Mouse (Mus musculus) granulocyte monocyte progenitor cell, adult 5-6 weeks (primary cell): ENCODE results near the gene Tas2r134. TPM values are rescaled to one million over a fixed set of nuclear protein-coding genes. Genes with fewer than 3 reads are reported as not detected.

Source experiments
- ATAC-seq: replicated peaks from 2 replicates; pipeline ENCODE4 v1.8.0; 2016; ENCODE audit warnings: mild to moderate bottlenecking, moderate TSS enrichment, inconsistent platforms; ENCODE audit not compliant: poor library complexity, severe bottlenecking
- total RNA-seq, 2 experiments: library from RNA; stranded (forward) in 1 of 2; stranded (reverse) in 1 of 2; fragments of 200-712, 200-1000 nt in 1 of 2; fragments of >200 nt in 1 of 2; fragmentation: Nextera tagmentation in 1 of 2; gene quantifications; 2 replicates each; pipeline ENCODE4 v1.2.3; 2014 to 2017

Tas2r134 gene
- total RNA-seq (2014; fragmentation: Nextera tagmentation) (not detected in 2 replicates), total RNA-seq (2017) (not detected in 2 replicates)

DNA sequence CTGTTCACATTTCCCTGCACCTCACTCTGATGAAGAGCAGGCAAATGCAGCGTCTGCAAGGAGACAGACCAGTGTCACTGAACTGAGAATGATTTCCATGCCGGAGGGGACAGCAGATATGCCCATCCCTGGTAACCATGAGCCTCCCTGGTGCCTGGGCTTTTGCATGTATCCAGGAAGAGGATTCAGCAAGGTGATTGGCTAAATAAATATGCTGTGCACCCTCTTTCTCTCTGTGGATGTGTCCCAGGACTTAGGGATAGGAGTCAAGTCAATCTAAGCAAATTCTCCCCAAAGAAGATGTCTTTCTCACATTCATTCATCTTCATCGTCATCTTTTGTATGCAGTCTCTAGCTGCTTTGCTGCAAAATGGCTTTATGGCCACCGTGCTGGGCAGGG is at the start of gene Tas2r134:
TSS of gene Tas2r134 (plus strand) at position 301 of the 400 bp plus-strand sequence.
- no peak for ATAC-seq

GRCm38 (mm10) chr2:51579767-51580166 is 47.5 kb upstream of the Tas2r134 start:
- peak; percentile 73 for ATAC-seq

- ATAC-seq = no peak
Measured at GRCm38 (mm10) chr2:51584050-51585046, 43.0 kb upstream of the Tas2r134 start.

- peak; percentile 87 for ATAC-seq
Measured at GRCm38 (mm10) chr2:51588336-51588735, 39.0 kb upstream of the Tas2r134 start.

DNA sequence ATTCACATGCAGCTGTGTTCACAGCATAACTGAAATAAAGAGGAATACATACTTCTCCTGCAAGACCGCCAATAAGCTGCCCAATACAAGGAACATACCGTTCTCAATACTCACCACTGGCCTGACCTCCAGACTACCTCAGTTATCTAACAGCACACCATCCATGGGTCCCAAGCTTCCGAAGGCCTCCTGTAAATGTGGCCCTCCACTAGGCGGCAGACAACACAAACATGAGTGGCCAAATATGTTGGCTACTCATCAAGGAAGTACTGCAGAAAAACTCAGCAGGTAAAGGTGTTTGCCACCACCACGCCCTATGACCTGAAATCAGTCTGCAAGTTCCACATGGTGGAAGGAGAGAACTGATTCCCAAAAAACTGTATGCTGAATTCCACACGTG is 38.4 kb upstream of the Tas2r134 start:
- no peak for ATAC-seq

- ATAC-seq = peak; percentile 60
Measured at GRCm38 (mm10) chr2:51589627-51590026, 37.7 kb upstream of the Tas2r134 start.

DNA sequence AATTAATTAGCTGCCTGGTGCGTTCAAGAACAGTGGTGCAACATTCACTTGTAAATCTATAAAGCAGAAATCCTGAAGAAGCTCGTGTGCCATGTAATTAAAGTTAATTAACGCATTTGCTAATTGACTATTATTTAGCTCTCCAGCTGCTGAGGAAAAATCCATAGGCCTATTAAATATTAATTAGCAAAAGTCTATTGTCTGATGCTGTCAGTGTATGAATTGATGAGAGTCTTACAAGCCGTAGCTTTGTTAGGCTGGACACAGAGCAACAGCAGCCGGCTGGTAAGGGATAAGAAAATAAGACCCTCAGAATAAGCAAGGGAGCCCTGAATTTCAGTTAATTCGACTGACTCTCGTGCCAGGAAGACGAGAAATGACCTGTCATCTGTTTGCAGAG is 37.0 kb upstream of the Tas2r134 start:
- ATAC-seq = no peak

DNA sequence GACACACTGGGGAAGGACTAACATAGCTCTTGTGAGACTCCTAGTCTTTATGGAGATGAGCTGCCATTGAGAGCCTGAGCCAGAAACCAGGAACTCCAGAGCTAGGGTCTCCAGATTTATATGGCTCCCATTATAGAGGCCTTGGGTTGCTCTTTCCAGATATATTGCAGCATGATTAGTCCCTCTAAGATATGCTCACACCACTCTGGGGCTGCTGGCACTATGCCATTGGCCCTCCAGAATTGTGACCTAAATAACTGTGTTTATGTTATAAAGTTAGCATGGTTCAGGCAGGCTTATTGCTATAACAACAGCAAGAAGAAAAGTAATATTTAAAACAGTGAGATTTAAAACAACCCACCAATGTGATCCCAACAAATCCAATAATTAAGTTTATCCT is 35.2 kb upstream of the Tas2r134 start:
- no peak for ATAC-seq

DNA sequence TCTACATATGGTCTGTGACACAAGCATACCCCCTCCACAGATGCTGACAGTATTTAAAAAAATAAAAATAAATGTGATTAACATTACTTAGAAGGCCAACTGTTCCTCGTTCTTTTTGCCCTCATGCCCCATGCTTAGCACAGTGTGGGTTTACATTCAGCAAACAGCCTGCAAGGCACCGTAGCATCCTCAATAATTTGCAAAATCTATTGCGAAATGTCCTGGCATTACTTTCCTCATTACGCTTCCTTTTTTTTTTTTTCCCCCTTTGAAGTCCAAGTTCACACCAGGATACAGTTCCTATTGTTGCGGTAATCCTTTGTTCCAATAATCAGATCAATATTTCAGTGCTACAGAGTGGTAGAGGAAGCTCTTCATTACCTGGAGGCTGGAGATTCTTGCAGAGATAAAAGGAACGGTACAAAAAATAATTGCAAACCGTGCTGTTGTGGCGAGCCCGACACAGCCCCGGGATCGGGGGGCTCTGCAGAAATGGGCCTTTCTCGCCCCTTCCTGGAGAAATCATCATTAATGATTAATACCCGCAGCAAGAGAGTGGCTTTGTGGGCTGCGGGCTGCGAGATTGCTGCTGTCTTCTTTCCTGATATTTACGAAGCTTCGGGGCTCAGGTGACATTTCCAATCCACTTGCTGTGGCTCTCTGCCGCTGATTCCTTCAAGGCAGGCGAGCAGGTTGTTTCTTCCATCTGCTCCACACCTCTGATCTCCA is 27.7 kb upstream of the Tas2r134 start:
- ATAC-seq = peak; percentile 86

GRCm38 (mm10) chr2:51600202-51600487 is 27.2 kb upstream of the Tas2r134 start:
- ATAC-seq = no peak

- ATAC-seq = peak; percentile 72
Measured at GRCm38 (mm10) chr2:51600873-51601272, 26.4 kb upstream of the Tas2r134 start.

DNA sequence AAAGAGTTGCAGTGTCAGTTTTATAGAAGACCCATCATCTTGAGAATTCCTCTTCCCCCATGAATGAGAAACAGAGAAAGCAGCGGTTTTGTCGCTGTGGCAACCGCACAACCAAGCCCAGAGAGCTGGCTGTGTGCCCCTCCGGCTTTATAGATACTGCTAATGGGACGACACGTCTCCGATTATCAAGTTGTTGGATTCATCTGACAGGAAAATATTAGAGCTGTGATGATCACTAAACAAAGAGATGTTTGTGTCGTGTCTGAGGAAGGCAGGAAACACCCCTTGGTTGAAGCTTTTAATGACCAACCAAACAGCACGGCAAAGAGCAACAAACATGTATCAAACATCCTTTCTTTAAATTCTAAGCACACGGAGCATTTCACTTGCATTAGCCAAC is 17.0 kb upstream of the Tas2r134 start:
- no peak for ATAC-seq

GRCm38 (mm10) chr2:51610897-51611296 is 16.4 kb upstream of the Tas2r134 start:
- ATAC-seq = no peak

DNA sequence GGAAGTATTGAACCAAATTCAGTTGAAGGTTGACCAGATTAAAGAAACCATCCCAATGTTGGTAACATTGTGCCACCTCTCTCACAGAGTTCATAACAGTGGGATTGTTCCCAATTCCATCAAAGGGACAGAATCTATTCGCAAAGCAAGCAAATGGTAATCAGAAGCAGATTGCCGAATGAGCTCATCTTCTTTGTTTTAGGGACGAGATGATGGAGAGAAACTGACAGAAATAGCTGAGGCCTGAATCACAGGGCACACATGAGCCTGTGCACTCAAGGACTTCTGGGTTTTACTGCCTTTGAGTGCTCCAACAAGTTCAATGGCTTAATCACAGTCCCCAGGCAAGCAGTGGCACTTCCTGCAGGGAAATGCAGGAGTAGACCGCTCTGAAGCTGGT is 13.6 kb upstream of the Tas2r134 start:
- ATAC-seq = no peak

- no peak for ATAC-seq
Measured at GRCm38 (mm10) chr2:51621931-51622330, 5.4 kb upstream of the Tas2r134 start.

DNA sequence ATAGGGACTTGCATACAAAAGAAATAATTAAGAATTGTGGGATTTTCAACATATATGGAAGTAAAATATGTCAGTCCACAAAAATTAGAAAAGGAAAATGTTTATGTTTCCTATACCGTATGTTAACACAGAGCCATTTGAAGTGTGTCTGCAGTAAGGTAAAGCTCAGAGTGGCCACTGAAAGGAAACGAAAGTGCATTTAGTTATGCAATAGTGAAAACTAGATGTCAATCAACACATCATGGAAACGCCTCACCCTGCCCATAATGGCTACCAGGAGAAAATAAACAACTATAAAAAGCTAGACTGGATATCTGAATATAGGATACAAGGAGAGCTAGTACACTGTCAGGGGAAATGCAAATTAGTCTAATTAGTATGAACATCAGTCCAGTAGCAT is 1.3 kb upstream of the Tas2r134 start:
- ATAC-seq = peak; percentile 87

- peak; percentile 83 for ATAC-seq
Measured at GRCm38 (mm10) chr2:51631428-51631827, 4.1 kb downstream of the Tas2r134 start.

DNA sequence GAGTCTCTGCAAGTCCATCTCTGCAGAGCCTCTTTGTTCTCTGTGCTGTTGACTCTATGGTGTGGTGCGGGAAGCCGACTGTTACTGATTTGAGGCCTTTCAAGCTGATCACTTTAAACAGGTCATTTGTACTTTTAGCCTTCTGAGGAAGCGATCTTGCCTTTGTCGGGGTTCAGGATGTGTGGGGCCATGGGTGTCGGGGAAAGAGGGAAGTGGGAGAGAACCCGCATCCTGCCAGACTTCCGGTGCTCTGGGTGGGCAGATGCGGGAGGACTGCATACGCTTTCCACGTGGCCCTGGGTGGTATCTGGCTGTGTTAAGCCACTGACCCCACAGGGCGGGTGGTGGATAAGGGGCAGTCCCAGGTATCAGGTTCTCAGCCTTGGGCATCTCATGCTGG is 10.4 kb downstream of the Tas2r134 start:
- peak; percentile 99 for ATAC-seq

GRCm38 (mm10) chr2:51641635-51642034 is 14.3 kb downstream of the Tas2r134 start:
- ATAC-seq = no peak

DNA sequence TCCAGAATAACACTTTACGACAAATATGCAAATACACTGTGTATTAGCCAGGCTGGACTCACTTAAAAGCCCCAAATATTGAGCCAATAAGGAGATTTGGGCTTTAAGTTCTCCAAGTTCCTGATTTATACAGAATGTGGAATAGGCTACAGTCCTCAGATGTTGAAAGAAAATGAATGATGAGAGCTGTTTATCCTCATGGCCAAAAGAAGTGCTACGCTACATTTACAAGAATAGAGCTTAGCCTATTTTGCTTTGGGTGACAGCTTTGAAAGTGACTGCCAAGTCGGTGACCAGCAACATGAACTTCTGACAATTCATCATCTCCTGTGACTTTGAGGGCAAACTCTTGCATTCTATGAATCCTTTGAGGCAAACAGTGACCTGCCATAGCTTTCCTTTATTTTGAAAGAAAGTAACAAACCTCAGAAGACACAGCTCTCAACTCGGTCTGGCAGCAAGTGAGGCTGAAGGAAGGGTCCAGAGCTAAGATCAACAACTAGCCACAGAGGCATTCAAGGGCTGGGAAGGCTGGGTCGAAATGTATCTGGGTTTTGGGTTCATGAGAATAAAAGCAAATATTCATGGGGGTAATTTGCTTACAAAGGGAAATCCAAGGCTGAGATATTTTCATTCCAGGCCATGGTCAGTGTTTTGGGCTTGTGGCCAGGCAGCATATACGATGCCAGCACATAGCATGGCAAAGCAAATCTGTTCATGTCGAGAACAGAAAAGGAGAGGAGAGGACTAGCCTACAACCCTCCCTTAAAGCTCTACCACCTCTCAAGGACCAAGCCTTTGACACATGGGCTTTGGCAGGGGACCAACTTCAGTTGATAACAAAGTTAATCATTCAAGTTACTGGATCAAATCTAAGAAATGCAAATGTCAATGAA is 16.2 kb downstream of the Tas2r134 start:
- no peak for ATAC-seq
